Mouse (Mus musculus) lung, postnatal 36 days (tissue): Measurements from ENCODE around the gene Chst15.
A peak's percentile ranks its signal among the peaks of the same experiment; 100 is the strongest.

Experiments
- DNase-seq: peaks from one replicate; pipeline ENCODE4 v3.0.0; 2022; ENCODE audit warnings: mixed read lengths

The Chst15 gene

DNA sequence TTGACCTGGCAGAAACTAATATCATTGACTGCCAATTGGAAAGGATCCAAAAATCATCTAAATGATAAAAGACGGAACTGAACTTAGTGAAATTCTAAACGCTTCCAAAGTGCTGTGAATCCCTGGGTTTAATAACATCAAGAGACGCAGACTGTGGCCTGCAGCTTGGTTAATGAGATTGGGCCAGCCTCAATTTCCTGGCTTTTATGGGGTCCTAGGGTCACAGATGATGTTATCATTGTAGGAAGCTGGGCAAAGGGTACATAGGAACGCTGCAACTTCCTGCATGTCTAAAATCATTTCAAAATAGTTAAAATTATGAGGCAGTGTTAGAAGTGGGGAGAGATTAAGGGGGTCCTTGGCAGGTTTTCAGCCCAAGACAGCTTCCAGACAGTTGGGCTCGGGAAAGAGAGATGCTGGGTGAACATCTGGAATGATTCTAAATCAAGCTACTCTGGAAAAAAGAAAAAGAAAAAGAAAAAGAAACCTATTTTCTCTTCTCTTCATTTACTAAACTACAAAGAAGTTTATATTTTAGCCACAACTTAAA lies 17.3 kb downstream of the Chst15 start:
- no peak for DNase-seq

DNA sequence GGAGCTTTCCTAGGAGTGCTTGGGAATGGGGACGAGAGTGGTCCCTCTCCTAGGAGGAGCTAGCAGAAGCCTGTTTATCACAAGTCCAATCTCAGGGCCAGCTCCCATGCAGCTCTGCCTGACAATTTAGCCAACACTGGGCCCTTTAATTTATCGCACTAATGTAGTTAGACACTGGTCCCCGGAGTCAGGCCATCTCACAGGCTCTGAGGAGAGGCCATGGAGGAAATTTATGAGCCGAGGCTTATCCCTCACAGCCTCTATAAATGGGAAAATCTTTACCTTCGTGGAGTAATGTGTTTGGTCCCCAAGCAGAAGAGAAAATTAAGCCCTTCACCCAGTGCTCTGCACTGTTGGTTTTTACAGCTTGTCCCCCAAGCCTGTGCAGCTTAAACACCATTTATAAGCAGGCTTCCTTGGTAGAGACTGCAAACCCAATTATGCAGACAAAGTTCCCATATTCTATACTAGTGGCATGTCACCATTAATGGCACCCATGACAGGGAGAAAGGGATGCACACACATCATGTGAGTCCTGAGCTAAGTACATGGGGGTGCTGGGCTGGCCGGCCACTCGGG lies 18.5 kb downstream of the Chst15 start:
- no peak for DNase-seq

GRCm38 (mm10) chr7:132296661-132297443 lies 20.2 kb downstream of the Chst15 start:
- peak; percentile 62 for DNase-seq

DNA sequence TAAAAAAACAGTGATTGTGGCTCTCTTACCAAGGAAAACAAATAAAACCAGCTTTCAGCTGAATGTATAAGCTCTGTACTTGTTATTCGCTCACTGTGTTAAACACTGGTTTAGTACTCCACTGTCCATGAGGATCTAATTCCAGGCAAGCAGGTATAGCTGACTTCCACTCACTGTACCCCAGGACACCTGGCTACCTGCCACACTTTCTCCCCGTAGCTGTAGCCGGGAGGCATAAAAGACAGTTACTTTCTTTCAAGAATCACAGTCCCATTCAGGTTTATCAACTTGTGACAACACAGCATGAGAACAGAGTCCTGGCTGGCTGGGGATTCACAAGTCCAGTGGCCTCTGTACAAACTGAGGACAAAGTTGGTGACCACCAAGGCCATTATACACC lies 20.9 kb downstream of the Chst15 start:
- no peak for DNase-seq

DNA sequence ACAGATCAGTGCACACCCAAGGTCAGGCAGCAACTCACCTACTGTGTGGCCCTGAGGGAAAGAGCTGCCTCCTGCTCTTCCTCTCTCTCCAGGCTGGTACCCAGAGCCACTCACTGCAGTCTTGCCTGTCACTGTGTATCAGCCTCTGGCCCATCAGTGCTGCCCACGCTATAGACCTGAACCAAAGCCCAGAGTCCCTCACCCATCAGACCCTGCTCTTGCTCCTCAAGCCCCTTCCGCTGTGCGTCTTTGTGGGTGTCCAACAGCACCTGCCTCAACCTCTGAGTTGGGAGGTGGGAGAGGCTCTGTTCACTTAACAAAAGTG lies 29.7 kb downstream of the Chst15 start:
- DNase-seq, result no peak

DNA sequence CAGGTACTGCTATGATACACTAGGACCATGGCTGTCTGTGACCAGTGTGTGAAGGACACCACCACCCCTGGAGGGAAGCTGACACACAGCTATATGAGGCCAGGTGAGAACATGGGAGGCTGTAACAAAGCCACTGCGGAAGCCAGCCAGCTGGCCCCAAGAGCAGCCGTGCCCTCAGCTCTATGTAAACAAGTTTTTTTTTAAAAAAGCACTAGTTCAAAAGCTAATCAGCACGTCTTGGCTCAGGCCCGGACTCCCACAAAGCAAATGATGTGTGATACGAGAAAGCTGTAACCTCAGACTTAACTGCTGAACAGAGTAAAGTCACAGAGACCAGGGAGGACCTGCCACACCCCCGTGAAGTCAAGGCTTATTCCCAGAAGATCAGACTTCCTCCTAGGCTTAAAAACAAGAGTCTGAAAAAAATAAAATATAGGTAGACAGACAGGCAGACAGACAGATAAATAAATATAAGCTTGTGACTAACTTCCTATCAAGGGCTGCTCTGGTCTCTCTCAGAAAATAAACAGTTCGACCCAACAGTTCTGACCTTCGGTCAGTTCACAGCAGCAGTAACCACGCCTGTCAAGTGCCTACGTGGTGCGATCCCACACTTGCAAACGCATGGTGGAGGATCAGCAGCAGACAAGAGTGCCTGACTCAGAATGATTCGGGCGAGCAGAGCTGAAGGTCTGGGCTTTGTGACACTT lies 30.2 kb downstream of the Chst15 start:
- DNase-seq, result peak; percentile 64

- DNase-seq, result peak; percentile 53
These were observed 32.2 kb downstream of the Chst15 start for GRCm38 (mm10) chr7:132284795-132285194.

- no peak for DNase-seq
These were observed 32.8 kb downstream of the Chst15 start for GRCm38 (mm10) chr7:132284048-132284737.

DNA sequence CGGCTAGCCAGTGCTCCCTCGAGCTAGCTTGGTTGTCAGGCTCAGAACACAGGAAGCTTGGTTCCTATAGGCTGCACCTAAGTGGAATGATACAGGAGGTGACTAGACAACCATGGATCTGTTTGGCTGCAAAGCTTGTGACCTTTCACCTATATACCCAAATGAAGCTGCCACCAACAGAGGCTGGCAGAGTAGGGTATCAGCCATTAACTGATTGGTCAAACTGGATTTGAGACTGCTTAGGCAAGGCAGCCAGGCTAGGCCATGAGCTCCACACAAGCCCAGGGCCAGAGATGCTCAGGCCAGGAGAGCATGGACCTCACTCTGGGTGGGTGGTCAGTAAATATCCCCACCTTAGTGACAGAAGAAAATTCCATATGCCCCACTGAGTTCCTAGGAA lies 34.5 kb downstream of the Chst15 start:
- DNase-seq, result no peak

GRCm38 (mm10) chr7:132282161-132282560 lies 34.9 kb downstream of the Chst15 start:
- DNase-seq, result no peak

DNA sequence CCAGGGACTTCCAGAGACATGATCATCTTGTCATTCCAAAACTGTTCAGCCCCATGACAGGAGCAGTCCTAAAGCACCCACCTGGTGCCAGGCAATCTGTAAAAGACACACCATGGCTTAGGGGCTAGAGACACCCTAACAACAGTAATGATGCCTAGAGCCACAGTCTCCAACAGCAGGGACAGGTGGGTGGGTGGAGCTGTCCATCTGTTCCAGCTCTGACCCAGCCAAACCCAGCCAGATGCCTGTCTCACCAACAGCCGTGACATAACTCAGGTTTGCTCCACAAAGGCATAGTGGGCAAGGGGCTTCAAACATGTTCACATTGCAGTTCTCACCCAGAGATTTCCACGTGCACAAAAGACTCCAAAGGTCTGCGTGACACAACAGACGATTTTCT lies 35.3 kb downstream of the Chst15 start:
- DNase-seq, result no peak

DNA sequence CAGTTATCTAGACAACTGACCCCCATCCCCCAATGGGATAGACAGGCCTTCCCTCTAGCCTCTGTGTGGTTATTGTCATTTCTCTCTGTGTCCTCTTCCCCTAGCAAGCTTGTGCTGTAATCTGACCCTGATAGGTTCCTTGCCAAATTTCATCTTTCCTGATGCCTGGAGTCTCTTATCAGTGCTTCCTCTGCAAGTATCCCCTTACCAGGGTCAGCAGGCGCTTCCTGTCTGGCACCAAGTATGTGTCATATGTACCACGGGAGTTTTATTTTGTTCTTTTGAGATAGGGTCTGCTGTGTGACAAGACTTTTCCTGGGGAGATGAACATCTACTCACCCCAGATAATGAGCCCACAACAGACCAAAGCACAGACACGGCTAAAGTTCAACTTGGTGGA lies 38.4 kb downstream of the Chst15 start:
- peak; percentile 61 for DNase-seq

GRCm38 (mm10) chr7:132276287-132276686 lies 40.7 kb downstream of the Chst15 start:
- DNase-seq, result no peak

GRCm38 (mm10) chr7:132273741-132274513 lies 43.1 kb downstream of the Chst15 start:
- DNase-seq, result no peak

DNA sequence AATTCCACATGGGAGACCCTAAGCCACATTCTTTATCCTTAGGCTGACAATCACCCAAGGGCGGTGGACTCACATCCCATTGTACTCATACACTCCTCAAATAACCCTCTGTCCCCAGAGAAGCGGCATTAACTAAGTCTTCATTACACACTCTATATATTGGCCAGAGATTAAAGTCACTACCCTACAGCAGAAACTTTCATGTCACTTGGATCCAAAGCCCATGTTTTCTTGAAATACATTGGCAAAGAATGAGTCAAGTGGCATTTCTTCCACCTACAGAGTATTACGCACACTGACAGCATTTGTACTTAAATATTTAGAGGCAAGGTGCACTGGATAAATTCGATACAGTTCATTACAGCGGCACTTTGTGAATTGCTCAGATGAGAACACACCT lies 44.0 kb downstream of the Chst15 start:
- DNase-seq, result no peak

- DNase-seq, result no peak
These were observed 46.7 kb downstream of the Chst15 start for GRCm38 (mm10) chr7:132270364-132270763.

- no peak for DNase-seq
These were observed 47.4 kb downstream of the Chst15 start for GRCm38 (mm10) chr7:132269661-132270060.

GRCm38 (mm10) chr7:132267721-132268498 lies 49.1 kb downstream of the Chst15 start:
- no peak for DNase-seq

DNA sequence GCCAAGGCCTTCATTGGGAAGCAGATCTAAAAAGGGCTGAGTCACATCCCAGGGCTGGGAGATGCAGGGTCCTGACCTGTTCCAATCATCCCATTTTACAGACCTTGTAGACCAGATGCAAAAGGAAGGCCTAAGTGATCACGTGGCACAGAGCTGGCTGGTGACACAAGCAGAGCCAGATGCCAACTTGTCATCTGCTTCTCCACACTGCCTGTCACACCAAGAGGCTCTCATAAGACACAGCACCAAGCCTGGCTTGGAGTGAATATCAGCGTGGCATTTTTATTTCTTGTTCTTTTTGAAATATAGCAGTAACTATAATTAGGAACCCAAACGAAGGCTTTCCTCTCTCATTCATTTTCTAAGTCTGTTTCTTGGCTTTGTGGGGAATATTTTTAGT lies 52.3 kb downstream of the Chst15 start:
- no peak for DNase-seq

DNA sequence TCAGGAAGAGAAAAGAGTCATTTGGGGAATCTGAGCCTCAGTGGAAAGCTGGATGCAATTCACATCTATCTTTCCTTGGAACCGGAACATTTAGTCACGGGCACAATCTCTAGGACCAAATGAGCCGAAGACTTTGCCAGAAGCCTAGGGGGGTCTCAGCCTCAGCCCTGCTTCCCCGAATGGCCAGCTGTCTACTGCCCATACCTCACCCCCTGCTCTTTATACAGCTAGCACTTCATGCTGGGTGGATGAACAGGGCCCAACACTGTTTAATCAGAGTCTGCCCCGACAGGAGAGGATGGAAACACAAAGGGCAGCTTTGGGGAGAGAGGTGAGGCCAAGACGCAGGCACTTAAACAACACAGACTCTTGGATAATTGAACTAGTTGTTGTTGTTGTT lies 53.8 kb downstream of the Chst15 start:
- no peak for DNase-seq

- DNase-seq, result peak; percentile 39
These were observed 54.3 kb downstream of the Chst15 start for GRCm38 (mm10) chr7:132262696-132263095.

DNA sequence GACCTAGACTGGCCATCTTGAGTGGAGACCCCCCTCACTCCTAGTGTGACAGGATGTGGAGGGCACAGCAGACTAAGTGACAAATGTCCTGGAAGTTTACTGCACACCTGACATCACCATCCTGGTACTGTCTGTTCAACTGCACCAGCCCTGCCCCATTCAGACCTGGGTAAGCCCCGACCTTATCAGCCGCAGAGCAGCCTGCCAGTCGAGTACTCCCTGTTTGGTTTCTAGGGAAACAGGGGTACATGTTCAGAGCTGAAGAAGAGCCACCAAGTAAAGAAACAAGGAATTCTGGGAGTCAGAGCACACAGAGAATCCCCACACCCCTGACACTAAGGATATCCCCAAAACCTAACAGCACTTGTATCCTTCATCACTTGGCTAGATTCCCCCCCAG lies 55.1 kb downstream of the Chst15 start:
- peak; percentile 24 for DNase-seq
